Mouse (Mus musculus) activated CD4-positive, CD25-positive, alpha-beta regulatory T cell, adult 4 months (primary cell): ENCODE results near the gene Gm20809. TPM values are rescaled to one million over a fixed set of nuclear protein-coding genes. Genes with fewer than 3 reads are reported as not detected.
"Not testable (repeated sequence)": the region's sequence is repeated elsewhere in the genome, so short reads cannot be mapped to it uniquely, and the experiment has no call there.

Experiments used
- ATAC-seq: one replicate; pipeline ENCODE4 v1.8.0; 2017
- polyA plus RNA-seq, 2 experiments: library from polyadenylated mRNA; unstranded; fragments of 100-300 nt; shearing (Covaris generic); gene quantifications; one replicate each; pipeline ENCODE4 v1.2.1; 2017

Gene Gm20809
- polyA plus RNA-seq, result not detected

GRCm38 (mm10) chrY:24454757-24455156 is at the start of gene Gm20809:
Gene Gm20809, plus strand, starts transcription at chrY:24455057.
- not testable (repeated sequence) for ATAC-seq
